9 mouse cellular contexts compared by ENCODE assay signal in the genomic region with DNA sequence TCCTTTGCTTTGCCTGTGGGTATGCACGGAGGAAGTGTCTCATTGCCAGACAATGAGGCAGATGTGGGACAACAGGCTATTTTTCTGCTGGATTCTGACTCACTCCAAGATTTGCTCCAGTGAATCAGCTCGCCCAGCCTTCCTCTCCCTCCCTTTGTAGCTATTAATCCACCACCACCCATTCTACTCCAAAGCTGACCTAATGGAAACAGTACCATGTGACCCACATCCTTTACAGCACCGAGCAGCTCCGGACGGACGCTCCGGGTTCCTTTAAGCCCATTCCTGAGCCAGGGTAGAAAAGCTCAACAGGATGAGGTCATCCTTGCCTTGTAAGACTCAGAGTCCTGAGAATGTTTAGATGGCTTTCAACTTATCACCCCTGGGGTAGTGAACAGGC. TPM values are rescaled to one million over a fixed set of nuclear protein-coding genes. Genes with fewer than 3 reads are reported as not detected.
A peak's percentile ranks its signal among the peaks of the same experiment; 100 is the strongest.
DNase-seq lines count a peak whose midpoint lies in the region; ATAC-seq and TF ChIP-seq lines count a peak whose summit lies in the region.
"Had no signal": no experiment of that assay in that cellular context is flagged by ENCODE, and none has a peak within 500 bp of the region (broad histone marks: within the 10 kb centered on the region; RNA-seq: fewer than 3 reads in every experiment).

No protein-coding gene starts in this region.

- H3K27me3 ChIP-seq in CH12.LX (replicated peaks): peaks cover 7% of the 10 kb centered on the region
- H3K27me3 ChIP-seq in heart, adult 2 months (ENCODE audit: control insufficient read depth, insufficient read depth, low read length): no peaks in the 10 kb centered on the region
- peaks cover 3% of the 10 kb centered on the region; the same call in 1 of the 2 replicates for H3K27me3 ChIP-seq in kidney, embryonic 16.5 days (ENCODE audit: insufficient read depth, low read length)
- peaks cover 8% of the 10 kb centered on the region; the same call in 1 of the 2 replicates for H3K27me3 ChIP-seq in neural tube, embryonic 15.5 days (replicated peaks)
- peaks cover 7% of the 10 kb centered on the region; the same call in 1 of the 2 replicates for H3K27me3 ChIP-seq in midbrain, embryonic 13.5 days

- H3K4me3 ChIP-seq in CH12.LX (replicated peaks in 1 of 3; ENCODE audit: low read depth in 2 of 3, low read length in 2 of 3, poor library complexity in 1 of 3): no peak overlapping the region
- H3K4me3 ChIP-seq in heart, adult 2 months: peak overlapping the region; percentile 26; the same call in 1 of the 2 replicates
- H3K4me3 ChIP-seq in kidney, embryonic 16.5 days (ENCODE audit: low read length): no peak overlapping the region
- H3K4me3 ChIP-seq in neural tube, embryonic 15.5 days (replicated peaks): no peak overlapping the region
- H3K4me3 ChIP-seq in midbrain, embryonic 13.5 days (replicated peaks): no peak overlapping the region

- in situ Hi-C loops in CH12.LX (cut with MboI; ENCODE audit: low pct_ligation_motif_present, low pct_unique_long_range_greater_than_20kb, low sequenced_read_pairs): loop anchor here (10.0 kb wide), 1 partner anchor 270 kb away; the partner anchor contains the start of genes Fam19a3, Ppm1j and Rhoc

- H3K4me2 ChIP-seq in CH12.LX (ENCODE audit: insufficient read depth, low read depth, poor library complexity, severe bottlenecking): peak overlapping the region; percentile 31; the same call in 1 of the 2 replicates
- H3K4me2 ChIP-seq in kidney, embryonic 16.5 days (replicated peaks; ENCODE audit: low read depth, low read length): peak overlapping the region; percentile 27
- H3K4me2 ChIP-seq in neural tube, embryonic 15.5 days: no peak overlapping the region
- no peak overlapping the region for H3K4me2 ChIP-seq in midbrain, embryonic 13.5 days (replicated peaks)

- peak; percentile 18 for DNase-seq in embryo, embryonic 10.5 days (ENCODE audit: low spot score)
- no peak for DNase-seq in embryo, embryonic 9.5 days (ENCODE audit: extremely low spot score)
- no peak for DNase-seq in CH12.LX (ENCODE audit: extremely low read depth)
- DNase-seq in heart, adult 2 months: peak; percentile 69 to 87
- DNase-seq in thymus, postnatal 36 days: no peak

- dilution Hi-C loops in CH12.LX (cut with MboI; ENCODE audit: extremely low pct_ligation_motif_present, extremely low pct_unique_long_range_greater_than_20kb, low sequenced_read_pairs): no loop called here

- H3K4me1 ChIP-seq in CH12.LX (ENCODE audit: control insufficient read depth in 1 of 2, insufficient read depth in 2 of 2): peaks cover 8 to 33% of the 10 kb centered on the region in 2 experiments
- peaks cover 16% of the 10 kb centered on the region for H3K4me1 ChIP-seq in heart, adult 2 months (ENCODE audit: control insufficient read depth, insufficient read depth, low read length)
- H3K4me1 ChIP-seq in kidney, embryonic 16.5 days (ENCODE audit: insufficient read depth, low read length): peaks cover 32% of the 10 kb centered on the region
- peaks cover 32% of the 10 kb centered on the region for H3K4me1 ChIP-seq in neural tube, embryonic 15.5 days
- peaks cover 27% of the 10 kb centered on the region for H3K4me1 ChIP-seq in midbrain, embryonic 13.5 days (replicated peaks)

- no peak for TF ChIP-seq POLR2A in CH12.LX (IDR thresholded peaks at IDR 0.05; ENCODE audit: low read depth, low read length)
- TF ChIP-seq POLR2A in heart, adult 2 months (IDR thresholded peaks at IDR 0.05; ENCODE audit: insufficient read depth, low read depth, low read length): peak; percentile 66

- intact Hi-C loops in heart, adult 2 months (cut with DNase I): loop anchor here (1.0 to 5.0 kb wide), 2 partner anchors 193 to 266 kb away; partner anchors contain the start of genes Capza1 and St7l

- TF ChIP-seq CTCF in CH12.LX (conservative IDR thresholded peaks at IDR 0.05 in 1 of 2, IDR thresholded peaks at IDR 0.05 in 1 of 2; ENCODE audit: low read depth in 2 of 2, low read length in 2 of 2): no peak
- no peak for TF ChIP-seq CTCF in heart, adult 2 months (IDR thresholded peaks at IDR 0.05)

- 5% methylated on average over 7 of the region's 7 CpGs for WGBS in heart, adult 2 months
- WGBS in kidney, embryonic 16.5 days: 37% methylated on average over 7 of the region's 7 CpGs
- WGBS in neural tube, embryonic 15.5 days: 79% methylated on average over 7 of the region's 7 CpGs
- 51% methylated on average over 7 of the region's 7 CpGs for WGBS in midbrain, embryonic 13.5 days

- TF ChIP-seq RAD21 in CH12.LX (IDR thresholded peaks at IDR 0.05; ENCODE audit: low read depth, low read length): no peak

- no peaks in the 10 kb centered on the region for H3K36me3 ChIP-seq in CH12.LX (replicated peaks in 1 of 2; ENCODE audit: control insufficient read depth in 1 of 2, insufficient read depth in 1 of 2, low read length in 1 of 2)
- H3K36me3 ChIP-seq in heart, adult 2 months (ENCODE audit: control insufficient read depth, insufficient read depth, low read length): peaks cover 2% of the 10 kb centered on the region; the same call in 1 of the 2 replicates
- no peaks in the 10 kb centered on the region for H3K36me3 ChIP-seq in kidney, embryonic 16.5 days (ENCODE audit: insufficient read depth, low read length)
- no peaks in the 10 kb centered on the region for H3K36me3 ChIP-seq in neural tube, embryonic 15.5 days
- no peaks in the 10 kb centered on the region for H3K36me3 ChIP-seq in midbrain, embryonic 13.5 days

- H3K9me3 ChIP-seq in CH12.LX (replicated peaks; ENCODE audit: low read length): no peaks in the 10 kb centered on the region
- no peaks in the 10 kb centered on the region for H3K9me3 ChIP-seq in kidney, embryonic 16.5 days (ENCODE audit: low read length)
- no peaks in the 10 kb centered on the region for H3K9me3 ChIP-seq in neural tube, embryonic 15.5 days (replicated peaks)
- no peaks in the 10 kb centered on the region for H3K9me3 ChIP-seq in midbrain, embryonic 13.5 days

- H3K9ac ChIP-seq in CH12.LX (ENCODE audit: insufficient read depth, low read depth): no peak overlapping the region
- peak overlapping the region; percentile 43; the same call in 1 of the 2 replicates for H3K9ac ChIP-seq in heart, adult 2 months (ENCODE audit: low read depth, low read length)
- H3K9ac ChIP-seq in kidney, embryonic 16.5 days (replicated peaks; ENCODE audit: low read length): peak overlapping the region; percentile 35; the same call in 1 of the 2 replicates
- H3K9ac ChIP-seq in neural tube, embryonic 15.5 days (replicated peaks): no peak overlapping the region
- no peak overlapping the region for H3K9ac ChIP-seq in midbrain, embryonic 13.5 days (replicated peaks)

- no peak; the same call in 1 of the 2 replicates for TF ChIP-seq EP300 in CH12.LX (IDR thresholded peaks at IDR 0.05; ENCODE audit: low read length)
- TF ChIP-seq EP300 in heart, adult 2 months (IDR thresholded peaks at IDR 0.05; ENCODE audit: insufficient read depth, low read depth, low read length): peak; percentile 98

- peak; percentile 37 for ATAC-seq in kidney, embryonic 16.5 days (ENCODE audit: low FRiP score, low TSS enrichment)
- ATAC-seq in neural tube, embryonic 15.5 days (ENCODE audit: low FRiP score): no peak
- ATAC-seq in midbrain, embryonic 13.5 days: no peak

- no peak overlapping the region for H3K27ac ChIP-seq in CH12.LX (ENCODE audit: insufficient read depth, low read depth)
- peak overlapping the region; percentile 97 for H3K27ac ChIP-seq in heart, adult 2 months
- peak overlapping the region; percentile 90 for H3K27ac ChIP-seq in kidney, embryonic 16.5 days (ENCODE audit: low read length)
- peak overlapping the region; percentile 60; the same call in 1 of the 2 replicates for H3K27ac ChIP-seq in neural tube, embryonic 15.5 days (replicated peaks)
- no peak overlapping the region for H3K27ac ChIP-seq in midbrain, embryonic 13.5 days

- H3K79me2 ChIP-seq in CH12.LX (replicated peaks; ENCODE audit: control insufficient read depth, extremely low read depth, insufficient read depth, poor library complexity, severe bottlenecking): no peaks in the 10 kb centered on the region
- peaks cover 3% of the 10 kb centered on the region for H3K79me2 ChIP-seq in heart, adult 2 months (replicated peaks; ENCODE audit: control insufficient read depth, insufficient read depth, low read length)

TF ChIP-seq in CH12.LX, 34 proteins besides CTCF, POLR2A, EP300 and RAD21:
- TF ChIP-seq USF1 (IDR thresholded peaks at IDR 0.05; ENCODE audit: low read depth, low read length): peak; percentile 12; the same call in 1 of the 2 replicates
- no peak for TF ChIP-seq MAZ (IDR thresholded peaks at IDR 0.05; ENCODE audit: low read depth, low read length)

RNA-seq across cellular contexts. Expression of gene Cttnbp2nl, which starts 2.0 kb away (rescaled TPM):
- total RNA-seq in CH12.LX (2012; rRNA removed) (0.17 and 0.21 TPM in 2 replicates), CH12.LX (2014; rRNA removed) (0.28 and 0.43 TPM in 2 replicates)
- 0.70 and 0.78 TPM in 2 replicates for polyA plus RNA-seq in CH12.LX (2012; ENCODE audit: insufficient read length, low read depth)
- total RNA-seq in heart, adult 2 months (2021): 10 to 100 TPM; 15.3 to 20.9 TPM
- polyA plus RNA-seq in heart, adult 2 months (2012; rRNA removed): 3.9 and 4.1 TPM in 2 replicates
- 28.6 and 29.3 TPM in 2 replicates for polyA plus RNA-seq in kidney, embryonic 16.5 days (2015; fragmentation: Nextera tagmentation; extraction: Ambion mirVana)
- 35.8 and 38.8 TPM in 2 replicates for polyA plus RNA-seq in neural tube, embryonic 15.5 days (2015; fragmentation: Nextera tagmentation; extraction: Ambion mirVana)
- polyA plus RNA-seq in midbrain, embryonic 13.5 days (2015; fragmentation: Nextera tagmentation; extraction: Ambion mirVana): 63.6 and 66.7 TPM in 2 replicates

RNA-seq across cellular contexts. Expression of gene 4930564D02Rik, which starts 11.7 kb away (rescaled TPM):
- total RNA-seq in CH12.LX (2012; rRNA removed) (not detected in 2 replicates), CH12.LX (2014; rRNA removed) (not detected in 2 replicates)
- polyA plus RNA-seq in CH12.LX (2012; ENCODE audit: insufficient read length, low read depth): not detected in 2 replicates
- total RNA-seq in heart, adult 2 months (2021): not detected
- polyA plus RNA-seq in heart, adult 2 months (2012; rRNA removed): not detected in 2 replicates
- not detected in 2 replicates for polyA plus RNA-seq in kidney, embryonic 16.5 days (2015; fragmentation: Nextera tagmentation; extraction: Ambion mirVana)
- not detected in 2 replicates for polyA plus RNA-seq in neural tube, embryonic 15.5 days (2015; fragmentation: Nextera tagmentation; extraction: Ambion mirVana)
- not detected in 2 replicates for polyA plus RNA-seq in midbrain, embryonic 13.5 days (2015; fragmentation: Nextera tagmentation; extraction: Ambion mirVana)
- polyA plus RNA-seq: embryonic facial prominence, embryonic 11.5 days had no signal

Comparison
In these comparisons a context has a peak if more than half of its experiments do, and no peak if none do; other contexts are left out.
1. DNase-seq: peak in embryo, embryonic 10.5 days (single experiment) and heart, adult 2 months (2 of 2); none in embryo, embryonic 9.5 days (single experiment), CH12.LX (single experiment) and thymus, postnatal 36 days (0 of 2).
2. H3K27ac ChIP-seq: peak in heart, adult 2 months (single experiment), kidney, embryonic 16.5 days (single experiment) and neural tube, embryonic 15.5 days (single experiment); none in CH12.LX (single experiment) and midbrain, embryonic 13.5 days (single experiment).
3. H3K4me2 ChIP-seq: peak in CH12.LX (single experiment) and kidney, embryonic 16.5 days (single experiment); none in neural tube, embryonic 15.5 days (single experiment) and midbrain, embryonic 13.5 days (single experiment).
4. H3K9ac ChIP-seq: peak in heart, adult 2 months (single experiment) and kidney, embryonic 16.5 days (single experiment); none in CH12.LX (single experiment), neural tube, embryonic 15.5 days (single experiment) and midbrain, embryonic 13.5 days (single experiment).